Mouse (Mus musculus) thymus, postnatal 10 days (tissue): ENCODE measurements around the gene Gm29094.
"Not testable (repeated sequence)": the region's sequence is repeated elsewhere in the genome, so short reads cannot be mapped to it uniquely, and the experiment has no call there.

ENCODE experiments used
- DNase-seq, 2 experiments: peaks; one replicate each; pipeline ENCODE4 v3.0.0; 2021; ENCODE audit warnings: low spot score in 2 of 2

Gm29094 gene

DNA sequence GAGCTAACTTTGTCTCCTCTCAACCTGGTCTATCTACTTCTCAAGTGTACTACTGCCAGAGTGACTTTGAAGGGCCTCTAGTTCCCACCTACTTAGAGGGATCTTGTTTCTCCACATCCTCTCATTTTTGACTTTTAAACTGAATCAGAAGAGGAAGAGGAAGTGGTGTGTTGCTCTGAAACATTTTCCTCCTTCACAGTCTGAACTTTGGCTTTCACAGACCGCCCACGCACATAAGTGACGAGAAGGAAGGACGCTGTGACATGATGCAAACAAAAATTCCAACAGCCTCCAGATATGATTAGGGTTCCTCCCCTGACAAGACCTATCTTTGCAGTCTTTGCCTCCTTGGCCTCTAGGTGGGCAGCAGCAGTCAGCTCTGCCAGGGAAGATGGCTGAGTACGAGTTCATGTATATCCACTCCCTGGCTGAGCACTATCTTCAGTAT lies at the start of gene Gm29094, which contains the start of gene Bcl2a1b:
Gene Gm29094, plus strand, starts transcription at position 411 of the 448 bp plus-strand sequence.
Gene Bcl2a1b, plus strand, starts transcription at position 241 of the 448 bp plus-strand sequence.
- not testable (repeated sequence) for DNase-seq

DNA sequence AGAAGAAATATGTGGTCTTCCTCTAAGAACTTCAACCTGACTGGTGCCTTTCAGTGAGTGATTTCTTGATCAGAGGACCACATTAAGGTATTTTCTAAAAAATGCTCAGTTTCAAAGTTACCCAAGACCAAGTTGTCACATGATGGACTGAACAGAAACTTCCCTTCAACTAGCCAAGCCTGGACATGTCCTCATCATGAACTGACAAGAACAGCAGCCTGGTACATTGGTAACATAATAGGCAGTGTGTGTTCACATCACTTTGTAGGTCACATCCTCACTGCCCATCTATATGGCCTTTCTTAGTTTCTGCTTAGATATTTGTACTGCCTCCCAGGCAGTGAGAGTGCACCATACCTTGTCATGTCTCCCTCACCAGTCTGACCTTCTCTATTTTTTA lies 26.6 kb upstream of the Gm29094 start:
- DNase-seq: not testable (repeated sequence)

DNA sequence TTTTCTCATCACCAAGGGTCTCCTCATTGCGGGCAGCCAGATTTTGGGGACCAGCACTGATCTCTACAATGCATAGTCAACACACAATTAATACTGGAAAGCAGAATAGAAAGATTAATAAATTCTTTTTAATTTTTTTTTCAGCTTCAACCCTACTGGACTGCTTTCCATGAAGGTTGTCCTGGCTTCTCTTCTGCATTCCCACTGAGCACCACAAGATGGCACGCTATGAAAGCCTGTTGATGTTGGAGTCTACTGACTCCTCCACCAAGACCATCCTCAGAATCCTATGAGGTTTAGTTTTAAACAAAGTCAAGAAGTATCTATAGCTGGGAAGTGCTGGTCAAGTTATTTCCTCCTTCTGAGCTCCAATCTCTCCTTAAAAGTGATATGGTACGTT lies 20.3 kb upstream of the Gm29094 start:
- DNase-seq: peak; percentile 38 to 58

DNA sequence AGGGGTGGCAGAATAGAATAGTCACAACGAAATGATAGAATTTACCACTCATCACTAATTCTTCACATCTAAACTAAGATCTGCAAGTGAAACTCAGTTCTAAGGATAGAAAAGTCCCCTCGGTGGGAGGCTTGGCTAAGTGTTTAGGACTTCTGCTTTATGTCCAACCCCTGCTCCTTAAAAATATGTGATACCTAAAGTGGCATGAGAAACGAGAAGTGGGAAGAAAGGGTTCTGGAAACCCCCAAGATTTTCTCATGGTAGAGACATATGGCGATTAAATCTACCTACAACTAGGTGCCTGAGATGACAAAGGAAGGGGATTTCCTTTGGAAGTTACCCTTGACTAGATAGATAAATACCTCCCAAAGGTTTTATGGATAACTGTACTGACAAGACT lies 19.7 kb upstream of the Gm29094 start:
- not testable (repeated sequence) for DNase-seq

DNA sequence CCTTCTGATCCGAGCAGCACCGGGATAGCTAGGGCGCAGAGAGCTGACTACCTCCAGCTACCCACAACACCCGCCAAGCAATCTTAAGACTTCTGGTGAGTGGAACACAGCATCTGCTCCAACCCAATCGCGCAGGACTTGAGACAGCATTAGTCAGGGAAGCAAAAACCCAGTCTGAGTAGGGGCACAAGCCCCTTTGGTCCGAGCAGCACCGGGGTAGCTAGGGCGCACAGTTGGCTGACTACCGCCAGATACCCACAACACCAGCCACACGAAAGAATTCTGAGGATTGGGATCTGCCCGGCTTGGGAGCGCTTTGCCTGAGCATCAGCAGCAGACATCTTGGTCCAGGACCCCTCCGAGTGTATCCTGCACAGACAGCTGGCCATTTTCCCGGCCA lies 12.2 kb upstream of the Gm29094 start:
- not testable (repeated sequence) for DNase-seq

DNA sequence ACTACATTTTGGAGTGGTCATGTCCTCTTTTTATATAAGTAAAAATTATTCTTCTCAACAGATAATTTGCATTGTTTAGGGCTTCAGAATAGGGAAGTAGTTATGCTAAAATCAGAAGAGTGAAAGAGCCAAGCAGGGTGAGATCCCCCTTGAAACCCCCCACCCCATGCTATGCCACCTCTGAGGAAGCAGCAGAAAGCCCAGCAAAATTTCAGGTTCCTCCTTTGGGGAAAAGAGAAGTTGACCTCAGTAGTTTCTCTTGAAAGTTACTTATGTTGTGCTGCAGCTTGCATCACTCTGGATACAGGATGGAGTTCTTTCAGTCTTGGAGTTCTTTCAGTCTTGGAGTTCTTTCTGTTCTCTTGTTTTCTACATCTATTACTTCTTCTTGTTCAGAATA lies 3.7 kb upstream of the Gm29094 start:
- not testable (repeated sequence) for DNase-seq

DNA sequence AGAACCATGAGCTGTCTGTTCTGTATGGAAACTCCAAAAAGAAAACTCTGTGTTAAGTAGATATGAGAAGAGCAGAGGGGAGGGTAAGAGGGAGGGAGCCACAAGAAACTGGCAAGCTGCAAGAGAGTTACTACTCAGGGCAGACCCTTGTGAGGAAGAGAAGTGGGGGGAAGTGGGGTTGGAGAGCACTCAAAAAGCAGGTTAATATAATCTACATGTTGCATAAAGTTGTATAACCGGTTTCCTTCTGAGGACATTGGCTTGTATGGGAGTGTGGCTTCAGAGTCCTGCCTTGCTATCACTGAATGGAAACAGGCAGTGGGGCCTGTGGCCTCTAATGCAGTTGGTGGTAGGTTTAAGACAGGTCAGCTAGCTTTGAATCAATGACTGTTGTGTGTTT lies 1.7 kb upstream of the Gm29094 start:
- not testable (repeated sequence) for DNase-seq

DNA sequence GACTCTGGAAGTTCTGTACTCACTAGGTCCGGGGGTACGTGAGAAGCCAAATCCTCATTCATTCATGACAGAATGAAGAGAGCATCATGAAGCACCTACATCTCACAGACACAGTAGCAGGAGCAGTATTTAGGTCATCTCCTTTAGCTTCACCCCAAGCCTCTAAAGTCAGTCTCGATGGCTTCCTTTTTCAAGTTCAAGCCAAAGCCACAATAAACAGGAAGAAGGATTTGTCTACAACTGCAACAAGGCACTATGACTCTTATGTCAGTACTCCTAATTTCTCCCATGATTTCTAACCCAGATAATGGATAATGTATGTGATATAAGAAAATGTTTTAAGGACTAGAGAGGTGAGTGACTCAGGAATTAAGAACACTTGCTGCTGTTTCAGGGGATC lies 830 bp upstream of the Gm29094 start:
- DNase-seq: not testable (repeated sequence)

DNA sequence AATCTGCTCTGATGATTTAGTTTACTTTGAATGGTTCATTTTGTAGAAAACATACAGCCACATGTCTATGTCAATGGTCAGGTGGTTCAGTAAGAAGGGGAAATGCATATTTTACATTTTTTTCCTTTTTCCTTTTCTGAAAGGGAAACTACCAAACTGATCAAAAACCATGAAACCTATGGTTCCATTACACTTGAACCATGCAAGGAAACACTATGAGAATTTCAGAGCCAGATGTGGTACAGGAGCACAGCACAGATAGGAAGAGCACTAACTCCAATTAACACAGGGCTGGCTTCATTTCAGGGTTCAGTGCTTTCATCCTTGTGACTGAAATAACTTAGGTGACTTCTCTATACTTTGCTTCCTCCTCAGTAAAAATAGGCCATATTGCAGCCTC lies 3.1 kb downstream of the Gm29094 start:
- not testable (repeated sequence) for DNase-seq

DNA sequence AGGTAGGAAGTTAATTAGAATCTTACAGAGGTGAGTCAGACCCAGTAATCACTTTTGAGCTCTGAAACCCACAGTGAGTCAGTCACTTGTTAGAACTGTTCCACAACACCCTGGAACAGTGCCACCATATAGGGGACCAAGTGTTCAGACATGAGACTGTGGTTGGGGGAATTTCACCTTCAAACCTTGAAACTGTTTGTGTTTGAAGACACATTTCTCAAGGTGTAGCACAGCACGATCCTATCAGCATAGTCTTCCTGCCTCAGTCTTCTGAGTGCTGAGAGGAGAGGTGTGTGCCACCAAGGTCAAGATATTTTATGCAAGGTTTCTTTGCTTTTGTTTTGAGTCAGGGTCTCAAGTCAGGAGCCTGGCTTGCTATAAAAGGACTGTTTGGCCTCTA lies 9.8 kb downstream of the Gm29094 start:
- DNase-seq: not testable (repeated sequence)

DNA sequence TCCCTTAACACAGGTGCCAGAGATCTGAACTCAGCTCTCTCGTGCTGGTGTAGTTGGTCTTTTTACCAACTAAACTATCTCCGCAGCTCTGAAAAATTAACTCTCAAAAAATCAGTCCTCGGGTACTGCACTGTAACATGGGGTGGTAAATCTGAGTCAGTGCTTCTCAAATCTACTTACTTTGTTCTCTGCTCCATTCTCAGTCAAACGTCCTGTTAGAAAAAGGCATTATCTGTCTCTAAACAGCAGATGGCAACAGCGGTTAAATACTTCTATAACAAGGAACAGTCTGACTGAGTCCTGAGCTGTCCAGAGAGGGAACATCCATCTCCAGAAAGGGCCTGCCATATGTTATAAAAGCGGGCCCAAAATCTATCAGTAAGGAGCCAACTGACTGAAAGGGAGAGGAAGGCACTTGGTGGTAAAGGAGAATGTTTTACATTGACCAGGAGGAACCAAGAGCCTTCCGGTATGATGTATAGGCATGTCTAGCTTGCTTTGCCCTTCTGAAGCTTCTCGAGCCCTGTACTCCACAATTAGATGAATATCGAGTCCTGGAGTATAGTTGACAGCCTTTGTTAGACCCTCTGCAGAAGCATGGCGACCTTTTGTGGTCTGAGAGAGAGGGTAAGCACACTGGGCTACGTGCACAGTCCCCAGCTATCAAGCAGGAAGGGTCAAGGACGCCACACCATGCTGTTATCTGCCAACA lies 11.3 kb downstream of the Gm29094 start, which contains the start of gene Mthfs:
Gene Mthfs, plus strand, starts transcription at position 324 of the 712 bp plus-strand sequence.
- not testable (repeated sequence) for DNase-seq

DNA sequence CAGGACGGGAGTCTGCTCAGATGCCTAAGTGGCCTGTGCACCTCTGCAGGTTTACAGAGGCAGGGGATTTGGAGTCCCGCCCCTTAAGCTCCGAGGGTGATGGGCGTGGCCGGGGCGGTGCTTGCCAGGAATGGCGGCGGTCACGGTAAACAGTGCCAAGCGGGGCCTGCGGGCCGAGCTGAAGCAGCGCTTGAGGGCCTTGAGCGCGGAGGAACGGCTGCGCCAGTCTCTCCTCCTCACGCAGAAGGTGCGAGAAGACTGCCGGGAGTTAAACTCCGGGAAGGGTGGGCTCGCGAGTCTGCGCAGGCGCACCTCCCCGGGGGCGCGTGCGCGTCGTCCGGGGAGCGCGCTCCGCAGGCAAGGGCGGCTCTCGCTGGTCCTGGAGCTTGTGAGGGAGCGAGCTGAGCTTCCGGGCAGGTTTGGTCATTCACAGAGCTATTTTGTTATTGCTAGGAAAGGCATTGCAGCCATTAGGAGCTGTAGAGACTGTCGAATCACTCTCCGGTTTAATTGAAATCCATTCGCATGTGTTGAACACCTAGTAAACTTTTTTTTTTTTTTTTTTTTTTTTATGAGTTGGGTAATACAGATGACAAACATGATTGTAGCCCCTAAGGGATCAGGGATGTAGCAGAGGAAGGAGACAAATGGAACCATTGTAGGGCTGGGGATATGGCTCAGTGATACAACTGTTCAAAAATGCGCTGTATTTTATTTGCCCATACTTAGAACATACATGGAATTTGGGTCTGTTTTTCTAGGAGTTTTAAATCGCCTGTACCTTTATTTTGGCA lies 12.1 kb downstream of the Gm29094 start:
- DNase-seq: peak; percentile 63 to 75

DNA sequence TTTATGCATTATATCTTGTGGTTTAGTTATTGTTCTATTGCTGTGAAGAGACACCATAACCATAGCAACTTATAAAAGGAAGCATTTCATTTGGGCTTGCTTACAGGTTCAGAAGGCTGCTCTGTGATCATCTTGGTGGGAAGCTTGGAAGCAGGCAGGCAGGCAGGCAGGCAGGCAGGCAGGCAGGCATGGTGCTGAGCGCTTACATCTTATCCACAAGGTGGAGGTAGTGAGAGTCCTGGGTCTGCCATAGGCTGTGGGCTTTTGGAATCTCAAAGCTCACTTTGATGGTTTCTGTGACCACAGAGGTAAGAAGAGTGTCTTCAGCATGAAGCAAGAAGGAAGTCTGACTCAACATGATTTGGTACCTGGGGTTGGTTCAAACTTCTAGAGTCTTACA lies 13.2 kb downstream of the Gm29094 start:
- DNase-seq: peak; percentile 62 to 64

DNA sequence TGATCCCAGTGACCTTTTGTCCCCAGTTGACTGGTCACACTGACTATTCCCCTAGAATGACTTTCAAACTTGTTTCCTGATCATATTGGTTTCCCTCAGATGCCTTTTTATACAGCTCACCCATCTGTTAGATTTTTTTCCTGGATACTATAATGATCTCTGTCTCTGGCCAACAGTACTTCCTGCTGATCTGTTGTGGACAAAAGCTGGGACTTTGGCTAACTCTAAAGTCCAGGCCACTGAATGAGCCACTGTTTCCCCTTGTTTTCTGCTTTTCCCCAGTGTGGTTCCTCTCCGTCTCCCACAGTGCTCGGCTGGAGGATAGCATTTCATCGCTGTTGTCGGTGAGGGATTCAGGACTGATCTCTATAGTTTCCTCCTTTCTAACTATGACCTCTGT lies 19.0 kb downstream of the Gm29094 start:
- not testable (repeated sequence) for DNase-seq

DNA sequence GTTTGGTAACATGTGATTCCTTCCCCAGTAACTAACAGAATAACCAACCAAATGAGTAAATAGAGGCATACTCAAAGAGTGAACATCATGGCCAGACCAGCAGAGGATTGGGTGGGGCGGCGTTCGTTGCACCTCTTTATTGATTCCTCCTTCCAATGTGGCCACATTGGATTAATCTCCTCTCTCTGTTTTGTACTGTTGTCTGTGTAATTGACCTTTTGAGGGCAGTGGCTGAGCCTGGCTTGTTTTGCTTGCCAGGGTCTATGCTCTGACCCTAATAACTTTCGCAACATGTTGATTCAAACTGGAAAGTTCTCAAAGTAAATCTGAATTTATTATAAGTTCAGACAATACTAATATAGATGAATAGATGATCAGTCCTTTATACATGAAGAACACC lies 20.5 kb downstream of the Gm29094 start:
- DNase-seq: not testable (repeated sequence)

DNA sequence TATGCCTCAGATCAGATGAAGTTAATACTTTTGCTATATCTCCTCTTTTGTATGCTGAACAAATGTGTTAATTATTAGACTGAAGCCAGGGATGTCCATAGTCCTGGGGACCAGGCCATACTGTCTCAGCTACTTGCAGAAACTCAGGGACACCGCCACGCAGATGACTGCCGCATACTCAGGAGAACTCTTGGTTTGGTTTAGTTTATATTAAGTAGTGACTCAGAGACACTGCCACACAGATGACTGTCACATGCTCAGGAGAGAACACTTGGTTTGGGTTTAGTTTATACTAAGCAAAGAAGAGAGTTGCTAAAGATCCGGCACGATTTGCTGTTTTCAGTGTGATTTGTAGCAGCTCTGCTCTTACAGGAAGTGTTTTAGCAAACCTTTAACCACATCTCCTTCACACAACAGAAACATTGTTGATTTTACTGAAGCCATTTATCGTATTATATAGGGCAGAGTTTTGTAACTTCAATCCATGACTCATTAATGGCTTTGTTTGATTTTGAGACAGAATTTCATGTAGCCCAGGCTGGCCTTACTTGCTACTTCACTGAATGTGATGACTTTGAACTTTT lies 21.6 kb downstream of the Gm29094 start:
- not testable (repeated sequence) for DNase-seq

DNA sequence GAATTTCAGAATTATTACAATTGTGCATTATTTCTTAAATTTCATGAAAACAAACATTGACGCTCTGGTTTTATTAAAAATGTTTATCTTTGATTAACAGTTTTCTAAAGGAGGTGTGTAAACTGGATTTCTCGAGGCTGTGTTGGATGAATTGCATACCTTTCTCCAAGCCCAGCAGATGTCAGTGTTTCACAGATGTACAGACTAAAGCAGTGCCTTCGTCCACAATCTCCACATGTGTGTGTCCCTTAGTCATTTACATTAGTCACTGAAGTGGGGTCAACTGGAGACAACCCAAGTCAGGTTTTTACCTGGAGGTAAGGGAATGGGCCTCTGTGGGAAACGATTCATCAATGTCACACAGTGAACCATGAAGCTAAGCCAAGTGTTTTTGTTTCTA lies 26.9 kb downstream of the Gm29094 start:
- no peak for DNase-seq

DNA sequence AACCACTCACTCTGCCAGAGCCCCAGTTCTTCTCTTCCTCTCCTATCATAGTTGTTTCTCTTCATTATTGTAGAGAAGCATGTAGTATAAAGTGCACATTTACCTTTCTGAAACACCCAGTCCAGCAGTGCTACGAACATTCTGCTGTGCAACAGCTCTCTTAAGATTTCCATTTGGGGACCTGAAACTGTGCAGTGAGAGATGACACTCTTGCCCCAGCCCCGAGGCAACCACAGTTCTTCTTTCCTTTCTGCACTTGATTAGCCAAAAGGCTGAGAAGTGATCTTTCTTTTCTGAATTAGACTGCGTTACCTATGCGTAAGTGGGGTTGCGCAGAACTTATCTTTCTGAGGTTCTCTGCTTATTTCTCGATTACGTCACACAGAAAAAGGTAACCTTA lies 28.9 kb downstream of the Gm29094 start:
- DNase-seq: no peak

DNA sequence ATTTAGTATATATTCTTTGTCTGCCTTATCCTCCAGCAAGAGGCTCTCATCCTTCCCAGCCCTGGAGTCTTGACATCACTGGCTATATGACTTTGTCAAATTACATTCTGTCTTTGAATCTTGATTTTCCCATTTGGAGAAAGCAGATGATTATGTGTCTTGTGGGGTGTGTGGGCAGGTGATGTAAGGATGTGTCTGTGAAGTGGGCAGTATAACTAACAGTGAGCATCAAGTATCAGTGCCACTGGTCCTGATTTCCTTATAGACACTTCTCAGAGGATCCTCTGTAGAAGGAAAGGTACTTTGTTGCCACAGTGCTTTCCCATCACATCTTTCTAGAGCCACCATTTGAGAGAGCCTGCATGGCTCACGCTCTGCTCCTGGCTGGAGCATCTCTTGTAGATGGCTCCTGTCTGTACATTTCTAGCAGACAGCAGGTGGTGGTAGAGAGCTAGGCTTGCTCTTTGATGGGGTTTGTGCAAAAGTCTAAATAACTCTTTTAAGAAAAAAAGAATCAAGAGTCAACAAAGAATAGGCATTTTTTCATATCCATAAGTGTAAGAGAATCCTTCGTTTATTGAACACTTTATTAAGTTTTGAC lies 31.8 kb downstream of the Gm29094 start:
- DNase-seq: not testable (repeated sequence)

DNA sequence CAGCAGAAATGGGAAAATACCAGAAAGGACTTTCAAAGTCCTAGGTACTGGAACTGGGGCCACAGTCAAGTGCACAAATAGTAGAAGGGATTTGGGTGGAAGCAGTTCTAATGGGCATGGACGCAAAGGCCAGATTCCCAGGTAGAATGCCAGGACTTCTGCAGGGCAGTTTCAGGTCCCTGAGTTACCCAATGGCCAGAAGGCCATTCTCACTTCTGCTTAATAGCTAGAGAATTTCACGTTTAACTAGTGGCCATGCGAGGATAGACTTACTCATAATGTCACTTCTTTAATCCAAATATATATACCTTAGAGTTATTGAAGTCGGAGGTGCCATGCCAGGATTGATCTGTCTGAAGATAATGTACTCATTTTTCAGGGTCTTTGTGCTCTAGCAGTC lies 38.0 kb downstream of the Gm29094 start:
- DNase-seq: not testable (repeated sequence)

DNA sequence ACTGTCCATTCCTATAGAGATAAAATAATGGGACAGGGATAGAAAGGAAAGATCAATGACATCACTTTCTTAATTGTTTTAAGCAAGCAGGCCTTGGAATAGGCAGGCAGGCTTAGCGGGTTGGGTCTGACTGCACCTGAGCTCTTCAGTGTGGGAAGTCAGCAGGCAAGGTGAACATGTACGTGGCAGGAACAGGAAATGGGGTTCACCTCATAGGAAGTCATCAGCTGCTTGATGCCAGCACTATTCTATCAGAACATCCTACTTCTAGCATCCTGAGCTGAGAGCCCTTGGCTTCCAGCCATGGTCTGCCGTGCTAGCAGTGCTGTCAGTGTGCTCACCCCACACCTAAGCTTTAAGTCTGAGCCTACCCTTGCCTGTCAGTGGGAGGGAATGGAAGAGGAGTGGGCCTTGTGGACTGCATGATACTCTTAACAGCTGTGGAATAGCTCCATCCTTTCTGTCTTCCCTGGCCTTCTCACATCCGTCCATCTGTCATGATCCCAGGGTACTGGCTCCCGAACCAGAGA lies 39.9 kb downstream of the Gm29094 start:
- DNase-seq: not testable (repeated sequence)
